Mouse (Mus musculus): ENCODE data around the gene Zfp598. TPM values are rescaled to one million over a fixed set of nuclear protein-coding genes. Genes with fewer than 3 reads are reported as not detected.

Gene Zfp598
- polyA plus RNA-seq, 1 experiment: 98.9 TPM

- no peak for TF ChIP-seq GATA1 (IDR thresholded peaks at IDR 0.05; ENCODE audit: low read length)
These were observed 54.7 kb downstream of the Zfp598 start, which contains the start of gene Ndufb10 for GRCm38 (mm10) chr17:24724184-24724583. Ndufb10 (minus strand) TSS chr17:24724478.

DNA sequence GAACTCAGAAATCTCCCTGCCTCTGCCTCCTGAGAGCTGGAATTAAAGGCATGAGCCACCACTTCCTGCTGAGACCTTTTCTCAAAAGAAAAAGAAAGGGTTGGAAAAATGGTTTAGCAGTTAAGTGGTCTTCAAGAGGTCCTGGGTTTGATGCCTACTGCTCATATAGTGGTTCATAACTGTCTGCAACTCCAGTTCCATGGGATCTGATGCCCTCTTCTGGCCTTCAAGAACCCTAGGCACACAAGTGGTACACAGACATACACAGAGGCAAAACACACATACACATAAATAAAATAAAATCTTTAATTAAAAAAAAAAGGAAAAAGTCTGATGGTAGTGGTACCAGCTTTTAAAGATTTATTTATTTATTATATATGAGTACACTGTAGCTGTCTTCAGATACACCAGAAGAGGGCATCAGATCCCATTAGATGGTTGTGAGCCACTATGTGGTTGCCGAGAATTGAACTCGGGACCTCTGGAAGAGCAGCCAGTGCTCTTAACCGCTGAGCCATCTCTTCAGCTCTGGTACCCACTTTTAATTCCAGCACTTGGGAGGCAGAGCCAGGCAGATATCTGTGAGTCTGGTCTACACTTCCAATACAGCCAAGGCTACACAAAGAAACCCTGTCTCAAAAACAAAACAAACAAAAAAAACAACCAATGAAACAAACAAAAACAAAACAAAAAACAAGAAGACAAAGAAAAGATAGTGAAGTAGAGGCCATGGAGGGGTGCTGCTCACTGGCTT is 56.3 kb downstream of the Zfp598 start:
- TF ChIP-seq GATA1 (IDR thresholded peaks at IDR 0.05; ENCODE audit: low read length): no peak

DNA sequence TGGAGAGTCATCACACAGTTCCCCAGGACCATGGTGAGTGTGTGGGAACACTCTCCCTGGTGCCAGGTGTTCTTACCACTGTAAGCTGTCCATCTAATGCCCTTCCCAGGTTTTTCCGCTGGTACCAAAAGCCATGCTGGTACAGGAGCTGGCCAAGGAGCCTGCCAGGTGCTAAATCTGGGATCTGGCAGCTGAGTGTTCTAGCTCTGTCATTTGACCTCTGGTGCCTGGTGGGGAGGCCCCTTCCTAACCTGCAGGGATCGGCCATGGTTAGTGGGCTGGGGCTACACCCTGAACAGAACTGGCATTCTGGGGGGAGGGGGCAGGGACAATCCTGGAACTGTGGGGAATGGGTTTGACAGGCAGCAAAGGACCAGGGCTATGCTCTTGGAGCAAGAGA is 58.1 kb downstream of the Zfp598 start, which contains the start of gene Rpl3l:
Gene Rpl3l (plus strand): TSS at position 203 of the 400 bp plus-strand sequence.
- no peak for TF ChIP-seq GATA1 (IDR thresholded peaks at IDR 0.05; ENCODE audit: low read length)

DNA sequence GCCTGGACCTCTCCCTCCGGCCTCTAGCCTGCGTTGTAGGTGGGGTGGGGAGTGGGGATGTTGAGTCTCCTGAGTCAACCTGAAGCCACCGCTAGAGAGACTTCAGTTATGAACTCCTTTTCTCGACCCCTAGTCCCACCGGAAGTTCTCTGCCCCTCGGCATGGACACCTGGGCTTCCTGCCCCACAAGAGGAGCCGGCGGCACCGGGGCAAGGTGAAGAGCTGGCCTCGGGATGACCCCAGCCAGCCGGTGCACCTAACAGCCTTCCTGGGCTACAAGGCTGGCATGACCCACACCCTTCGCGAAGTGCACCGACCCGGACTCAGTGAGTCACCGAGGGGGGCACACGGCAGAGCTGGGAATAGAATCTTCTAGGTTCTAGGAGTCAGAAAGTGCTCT is 58.7 kb downstream of the Zfp598 start:
- no peak for TF ChIP-seq GATA1 (IDR thresholded peaks at IDR 0.05; ENCODE audit: low read length)

DNA sequence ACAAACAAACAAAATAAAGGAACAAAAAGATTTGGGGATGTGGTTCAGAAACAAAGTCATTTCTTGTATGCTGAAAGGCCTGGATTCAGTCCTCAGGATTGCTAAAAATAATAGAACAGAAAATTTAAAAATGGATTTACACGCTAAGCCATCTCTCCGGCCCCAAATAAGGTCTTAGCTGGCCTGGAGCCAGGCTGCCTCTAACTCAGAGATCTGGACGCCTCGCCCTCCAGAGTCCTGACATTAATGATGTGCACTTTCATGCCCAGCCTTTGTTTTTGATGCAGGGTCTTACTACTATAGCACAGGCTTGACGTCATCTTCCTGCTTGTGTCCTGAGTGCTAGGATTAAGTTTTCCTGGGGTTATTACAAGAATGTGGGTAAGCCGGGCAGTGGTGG is 59.6 kb downstream of the Zfp598 start:
- TF ChIP-seq GATA1 (IDR thresholded peaks at IDR 0.05; ENCODE audit: low read length): no peak

- TF ChIP-seq GATA1 (IDR thresholded peaks at IDR 0.05; ENCODE audit: low read length): no peak
These were observed 61.3 kb downstream of the Zfp598 start for GRCm38 (mm10) chr17:24730787-24731186.

Other genes starting within 250 kb of the Zfp598 start
- gene Eci1, start 243.0 kb upstream of the Zfp598 start, polyA plus RNA-seq (2012): 47.6 and 64.0 TPM in 2 replicates
- gene Dnase1l2, start 226.6 kb upstream of the Zfp598 start, polyA plus RNA-seq (2012): not detected in 2 replicates
- gene E4f1, start 199.4 kb upstream of the Zfp598 start, polyA plus RNA-seq (2012): 19.4 and 22.8 TPM in 2 replicates
- 75.9 and 87.6 TPM in 2 replicates for gene Pgp, start 199.3 kb upstream of the Zfp598 start, polyA plus RNA-seq (2012)
- 0.10 TPM in 1 of 2 replicates, not detected in the other for gene Bricd5, start 195.8 kb upstream of the Zfp598 start, polyA plus RNA-seq (2012)
- gene Mlst8, start 190.6 kb upstream of the Zfp598 start, polyA plus RNA-seq (2012): 8.4 and 8.5 TPM in 2 replicates
- gene Caskin1, start 181.1 kb upstream of the Zfp598 start, polyA plus RNA-seq (2012): 0.01 TPM in 1 of 2 replicates, not detected in the other
- gene Traf7, start 141.7 kb upstream of the Zfp598 start, polyA plus RNA-seq (2012): 239 and 240 TPM in 2 replicates
- 0.29 and 0.30 TPM in 2 replicates for gene Rab26, start 135.5 kb upstream of the Zfp598 start, polyA plus RNA-seq (2012)
- gene Pkd1, start 119.9 kb upstream of the Zfp598 start, polyA plus RNA-seq (2012): 4.0 and 6.5 TPM in 2 replicates
- gene Tsc2, start 37.1 kb upstream of the Zfp598 start, polyA plus RNA-seq (2012): 45.3 and 52.6 TPM in 2 replicates
- gene Nthl1, start 37.0 kb upstream of the Zfp598 start, polyA plus RNA-seq (2012): 24.0 and 31.0 TPM in 2 replicates
- gene Slc9a3r2, start 19.4 kb upstream of the Zfp598 start, polyA plus RNA-seq (2012): not detected in 2 replicates
- not detected in 2 replicates for gene Npw, start 11.2 kb upstream of the Zfp598 start, polyA plus RNA-seq (2012)
- gene Syngr3, start 20.3 kb downstream of the Zfp598 start, polyA plus RNA-seq (2012): 0.13 TPM in 2 replicates
- gene Gfer, start 26.5 kb downstream of the Zfp598 start, polyA plus RNA-seq (2012): 149 and 186 TPM in 2 replicates
- gene Noxo1, start 26.5 kb downstream of the Zfp598 start, polyA plus RNA-seq (2012): 0.33 and 0.89 TPM in 2 replicates
- gene Tbl3, start 38.0 kb downstream of the Zfp598 start, polyA plus RNA-seq (2012): 25.6 and 35.3 TPM in 2 replicates
- 0.14 and 0.36 TPM in 2 replicates for gene Rnf151, start 48.4 kb downstream of the Zfp598 start, polyA plus RNA-seq (2012)
- 2,301 and 3,917 TPM in 2 replicates for gene Rps2, start 48.4 kb downstream of the Zfp598 start, polyA plus RNA-seq (2012)
- gene Ndufb10, start 54.8 kb downstream of the Zfp598 start, polyA plus RNA-seq (2012): 457 and 647 TPM in 2 replicates
- gene Rpl3l, start 58.1 kb downstream of the Zfp598 start, polyA plus RNA-seq (2012): not detected in 2 replicates
- 11.1 and 11.3 TPM in 2 replicates for gene Msrb1, start 67.0 kb downstream of the Zfp598 start, polyA plus RNA-seq (2012)
- not detected in 2 replicates for gene Hs3st6, start 83.3 kb downstream of the Zfp598 start, polyA plus RNA-seq (2012)
- 0.14 TPM in 2 replicates for gene Meiob, start 134.6 kb downstream of the Zfp598 start, polyA plus RNA-seq (2012)
- gene Hagh, start 170.5 kb downstream of the Zfp598 start, polyA plus RNA-seq (2012): 27.1 and 44.6 TPM in 2 replicates
- gene Fahd1, start 180.7 kb downstream of the Zfp598 start, polyA plus RNA-seq (2012): 5.3 and 5.9 TPM in 2 replicates
- gene Igfals, start 196.3 kb downstream of the Zfp598 start, polyA plus RNA-seq (2012): 0.02 and 0.03 TPM in 2 replicates
- gene Nubp2, start 216.7 kb downstream of the Zfp598 start, polyA plus RNA-seq (2012): 61.9 and 127 TPM in 2 replicates
- gene Spsb3, start 217.0 kb downstream of the Zfp598 start, polyA plus RNA-seq (2012): 37.1 and 46.2 TPM in 2 replicates
- 35.4 and 42.9 TPM in 2 replicates for gene Eme2, start 225.4 kb downstream of the Zfp598 start, polyA plus RNA-seq (2012)
- 151 and 160 TPM in 2 replicates for gene Mrps34, start 225.4 kb downstream of the Zfp598 start, polyA plus RNA-seq (2012)
- gene Nme3, start 226.8 kb downstream of the Zfp598 start, polyA plus RNA-seq (2012): 30.3 and 35.4 TPM in 2 replicates

All from G1E-ER4 (cell line).